Mouse (Mus musculus) kidney, adult 8-10 months (tissue): Measurements from ENCODE around the gene Zc3hav1.
A peak's percentile ranks its signal among the peaks of the same experiment; 100 is the strongest.

Experiments
- DNase-seq, 2 experiments: peaks; one replicate each; pipeline ENCODE4 v3.0.0; 2022

The Zc3hav1 gene

DNA sequence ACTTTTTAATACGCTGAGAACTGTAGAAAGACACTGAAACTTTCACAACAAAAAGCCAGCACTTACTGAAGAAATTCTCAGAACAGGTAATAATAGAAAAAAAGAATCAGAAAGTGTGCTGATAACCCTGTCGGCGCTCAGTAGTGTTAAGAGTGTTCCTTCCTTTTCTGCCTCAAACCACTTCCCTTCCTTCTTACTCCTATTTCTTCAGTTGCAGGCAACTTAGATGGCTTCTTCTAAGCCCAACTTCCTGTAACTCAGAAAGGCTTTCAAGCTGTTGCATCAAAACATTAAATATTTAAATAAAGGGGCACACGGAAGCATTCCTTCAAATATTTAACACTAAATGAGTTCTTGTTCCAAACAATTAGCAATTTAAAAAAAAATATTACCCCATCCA lies 2.5 kb downstream of the Zc3hav1 start:
- no peak for DNase-seq

DNA sequence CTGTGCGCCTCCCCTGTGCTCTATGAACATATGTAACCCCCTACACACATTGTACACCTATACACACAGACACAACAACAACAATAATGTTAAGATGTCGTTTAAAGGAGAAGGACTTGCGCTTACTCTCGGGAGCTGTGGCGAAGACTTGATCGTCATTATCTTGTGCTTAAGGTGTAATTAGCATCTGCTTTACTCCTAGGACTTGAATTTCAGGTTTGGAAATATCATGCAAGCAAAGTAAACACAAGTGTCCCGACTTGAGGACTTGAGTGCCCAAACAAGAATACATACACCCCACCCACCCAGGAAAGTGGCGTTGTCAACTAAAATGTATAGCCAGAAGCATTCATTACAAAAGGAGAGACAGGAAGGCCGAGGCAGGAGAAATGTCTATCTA lies 4.6 kb downstream of the Zc3hav1 start:
- DNase-seq = no peak

DNA sequence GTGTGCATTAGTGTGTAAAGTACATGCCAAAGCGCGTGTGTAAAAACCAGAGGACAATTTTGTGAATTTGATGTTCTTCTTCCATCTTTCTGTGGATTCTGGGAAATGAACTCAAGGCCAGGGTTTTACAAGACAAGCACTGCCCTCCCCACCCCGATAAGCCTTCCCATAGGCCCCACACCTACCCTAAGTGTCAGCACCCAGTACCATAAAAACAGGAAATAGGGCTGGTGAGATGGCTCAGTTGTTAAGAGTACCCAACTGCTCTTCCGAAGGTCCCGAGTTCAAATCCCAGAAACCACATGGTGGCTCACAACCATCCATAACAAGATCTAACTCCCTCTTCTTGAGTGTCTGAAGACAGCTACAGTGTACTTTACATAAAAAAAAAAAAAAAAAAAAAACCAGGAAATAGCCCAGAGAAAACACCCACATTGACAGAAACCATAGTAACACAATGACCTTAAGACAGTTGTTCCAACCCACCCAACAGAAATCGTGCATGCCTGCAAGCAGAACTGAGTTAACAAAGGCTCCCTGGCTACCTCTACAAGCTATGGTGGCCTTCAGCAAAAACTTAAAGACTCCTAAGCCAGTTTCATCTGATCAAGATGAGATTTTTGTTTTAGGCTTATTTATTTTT lies 5.5 kb downstream of the Zc3hav1 start:
- DNase-seq = no peak

DNA sequence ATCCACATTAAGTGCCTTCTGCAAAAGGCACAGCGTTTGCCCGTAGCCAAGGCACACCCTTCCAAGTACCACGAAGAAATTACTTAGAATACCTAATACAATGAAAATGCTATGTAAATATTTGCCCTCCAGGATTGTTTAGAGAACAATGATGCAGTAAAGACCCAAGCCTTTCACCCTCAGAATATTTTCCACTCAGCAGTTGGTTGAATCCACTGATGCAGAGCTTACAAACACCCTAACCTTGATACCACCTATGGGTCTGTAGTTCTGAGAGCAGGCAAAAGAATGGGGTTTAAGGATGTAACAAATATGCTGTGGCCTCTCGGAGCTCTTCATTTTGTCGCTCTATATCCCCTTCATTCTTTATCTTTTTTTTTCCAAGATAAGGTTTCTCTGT lies 6.5 kb downstream of the Zc3hav1 start:
- DNase-seq = no peak

DNA sequence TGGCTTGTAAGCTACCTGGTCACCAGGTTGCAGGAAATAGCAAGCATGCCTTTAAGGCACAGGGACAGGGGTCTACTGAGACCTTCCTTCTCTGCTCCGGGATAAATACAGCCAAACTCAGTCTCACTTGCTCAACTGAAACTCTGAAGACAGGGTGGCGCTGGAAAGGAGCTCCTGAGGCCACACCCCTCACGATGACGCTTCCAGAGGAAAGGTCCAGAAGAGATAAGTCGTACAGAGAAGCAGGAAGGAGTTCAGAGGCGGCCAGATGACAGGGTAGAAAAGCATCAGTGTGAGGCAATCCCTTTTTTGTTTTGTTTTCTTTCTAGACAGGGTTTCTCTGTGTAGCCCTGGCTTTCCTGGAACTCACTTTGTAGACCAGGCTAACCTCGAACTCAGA lies 8.6 kb downstream of the Zc3hav1 start:
- peak in 1 of 2 experiments; percentile 36 for DNase-seq

DNA sequence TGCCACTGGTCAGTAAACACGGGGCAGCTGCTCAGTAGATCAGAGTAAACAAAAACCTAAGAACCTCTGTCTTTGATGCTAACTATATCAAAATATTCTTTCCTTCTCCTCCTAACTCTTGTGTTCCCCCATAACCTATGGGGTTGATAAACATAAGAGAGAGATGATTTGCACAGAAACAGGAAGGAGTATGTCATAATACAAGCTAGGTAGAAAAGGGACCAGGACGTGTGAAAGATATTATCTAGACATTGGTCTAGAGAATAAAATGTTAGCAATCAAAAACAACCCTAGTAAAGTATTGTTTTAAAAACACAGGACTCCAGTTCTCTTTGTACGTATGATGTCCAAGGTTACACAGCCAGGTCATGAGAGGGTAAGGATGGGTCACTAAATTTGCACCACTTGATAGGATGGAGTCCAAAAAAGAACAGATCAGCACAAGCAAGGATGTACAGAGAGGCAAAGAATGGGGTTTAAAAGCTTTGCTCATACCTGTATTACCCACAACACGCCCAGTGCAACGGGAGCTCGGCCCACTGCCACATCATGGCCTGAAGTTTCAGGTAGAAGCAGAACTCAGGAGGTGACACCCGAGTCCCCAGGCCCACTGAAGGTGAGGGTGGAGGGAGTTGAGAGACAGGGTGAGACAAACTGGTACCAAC lies 10.3 kb downstream of the Zc3hav1 start:
- no peak for DNase-seq

DNA sequence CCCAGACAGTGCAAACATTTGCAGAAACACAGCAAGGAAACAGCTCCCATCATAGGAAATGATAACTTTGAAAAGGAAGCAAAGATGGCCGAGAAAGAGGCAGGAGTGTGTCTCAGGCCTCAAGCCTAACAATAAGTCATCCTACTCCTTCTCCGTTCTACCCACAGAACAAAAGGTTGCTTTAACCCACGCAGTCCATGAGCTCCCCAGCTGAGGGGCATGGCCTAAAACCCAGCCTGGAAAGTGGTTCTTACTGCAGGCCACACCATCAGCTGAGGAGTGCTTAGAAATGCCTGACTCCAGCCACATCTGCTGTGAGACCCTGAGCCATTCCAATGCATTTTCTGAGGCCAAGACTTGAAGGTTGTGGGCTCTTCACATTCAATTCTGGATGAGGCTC lies 10.8 kb downstream of the Zc3hav1 start:
- DNase-seq = no peak

DNA sequence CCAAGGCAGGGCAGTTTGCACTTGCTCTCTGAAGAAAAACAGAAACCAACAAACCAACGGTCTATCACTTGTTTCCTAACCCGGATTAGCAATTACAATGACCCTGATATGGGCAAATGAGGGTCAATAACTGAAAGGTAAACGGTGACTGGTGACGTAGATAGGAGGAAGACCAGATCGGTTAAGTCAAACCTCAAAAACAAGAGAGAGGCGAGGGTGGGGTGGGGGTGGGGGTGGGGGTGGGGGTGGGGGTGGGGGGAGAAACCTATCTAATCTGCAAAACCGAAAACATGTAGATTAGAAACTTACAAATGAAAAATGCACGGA lies 11.8 kb downstream of the Zc3hav1 start:
- DNase-seq = no peak

DNA sequence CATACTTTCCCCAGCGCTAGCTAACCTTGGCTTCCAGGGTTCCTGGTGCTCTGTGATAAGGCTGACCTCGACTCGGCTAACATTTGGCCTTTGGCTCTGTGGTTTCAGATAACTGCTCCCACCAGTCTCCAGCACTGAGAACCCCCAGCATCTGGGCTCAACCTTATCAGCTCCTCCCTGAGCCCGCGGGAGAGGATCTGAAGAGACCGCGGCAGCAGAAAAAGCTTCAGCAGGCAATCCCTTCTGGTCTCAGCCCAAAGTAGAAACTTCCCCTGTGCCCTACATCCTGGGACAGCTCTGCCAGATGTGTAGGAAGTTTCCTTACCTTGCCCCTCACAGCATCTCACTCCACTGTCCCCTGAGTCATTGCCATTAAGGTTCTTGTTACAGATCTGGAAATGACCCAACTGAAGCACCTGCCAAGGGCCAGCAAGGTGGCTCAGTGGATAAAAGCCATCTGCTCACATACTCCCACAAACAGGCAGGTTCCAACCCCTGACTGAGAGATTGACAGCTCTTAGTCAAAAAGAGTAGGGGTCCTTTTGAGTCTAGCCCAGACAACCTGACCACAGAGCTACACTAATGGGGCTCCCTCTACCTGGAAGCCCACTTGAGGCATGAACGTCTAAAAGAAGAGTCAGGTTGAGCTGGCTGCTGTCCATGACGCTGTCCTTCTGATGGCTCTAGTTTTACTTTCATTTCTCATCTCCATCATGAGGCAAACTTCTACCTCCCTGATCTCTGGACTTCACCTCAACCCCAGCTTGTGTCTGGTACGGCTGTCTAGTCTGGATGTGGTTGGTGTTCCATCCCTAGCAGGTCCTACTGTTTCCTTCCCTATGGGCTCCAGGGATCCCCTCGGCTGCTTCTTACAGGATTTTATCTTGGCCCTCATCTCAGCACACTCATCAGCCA lies 12.4 kb downstream of the Zc3hav1 start:
- no peak for DNase-seq

DNA sequence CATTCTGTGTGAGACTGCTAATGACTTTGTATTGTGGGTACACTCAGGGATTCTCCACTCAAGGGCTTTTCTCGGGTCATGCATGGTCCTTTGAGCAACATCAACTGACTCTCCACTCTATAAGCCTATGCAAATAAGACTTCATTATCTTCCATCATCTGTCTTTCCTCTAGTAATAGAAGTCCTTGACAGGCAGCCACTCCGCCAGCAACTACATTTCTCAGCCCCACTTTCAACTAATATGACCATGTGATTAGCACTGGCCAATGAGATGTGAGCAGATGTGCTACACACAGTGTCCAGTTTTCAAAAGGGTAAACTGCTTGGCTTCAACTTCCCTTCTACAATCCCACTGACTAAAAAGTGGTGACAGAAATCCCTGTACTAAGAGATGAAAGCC lies 15.3 kb downstream of the Zc3hav1 start:
- DNase-seq = no peak

DNA sequence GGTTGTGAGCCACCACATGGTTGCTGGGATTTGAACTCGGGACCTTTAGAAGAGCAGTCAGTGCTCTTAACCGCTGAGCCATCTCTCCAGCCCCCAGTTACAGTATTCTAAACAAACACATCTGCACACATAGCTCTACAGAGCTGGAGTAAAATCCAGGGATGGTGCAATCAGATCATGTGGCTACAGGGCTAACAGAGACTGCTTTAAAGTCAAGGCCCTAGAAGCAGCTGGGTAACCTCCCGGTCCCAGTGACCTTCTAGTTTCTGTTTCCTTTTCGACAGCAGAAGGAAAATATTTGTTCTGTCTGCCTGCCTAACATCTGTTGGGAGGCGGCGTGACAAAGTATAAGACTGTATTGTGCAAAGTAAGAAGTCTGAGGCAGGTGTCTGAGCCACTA lies 16.5 kb downstream of the Zc3hav1 start:
- DNase-seq = peak in 1 of 2 experiments; percentile 11

DNA sequence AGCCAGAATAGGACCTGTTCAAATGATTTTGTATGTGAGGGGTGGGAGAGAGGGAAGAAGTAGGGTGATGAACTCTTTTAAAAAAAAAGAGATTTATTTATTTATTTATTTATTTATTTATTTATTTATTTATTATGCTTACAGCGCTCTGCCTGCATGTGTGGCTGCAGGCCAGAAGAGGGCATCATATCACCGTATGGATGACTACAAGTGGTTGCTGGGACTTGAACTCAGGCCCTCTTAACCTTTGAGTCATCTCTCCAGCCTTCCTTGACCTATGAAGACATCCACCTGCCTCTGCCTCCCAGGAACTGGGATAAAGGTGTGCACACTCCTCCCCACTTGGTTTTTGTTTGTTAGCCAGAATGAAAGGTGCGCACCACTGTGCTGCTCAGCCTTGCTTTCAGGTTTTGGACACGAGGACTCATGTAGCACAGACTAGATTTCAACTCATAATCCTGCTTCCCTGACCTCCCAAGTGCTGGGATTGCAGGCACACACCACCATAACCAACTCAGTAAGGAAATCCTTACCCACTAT lies 17.2 kb downstream of the Zc3hav1 start:
- no peak for DNase-seq

DNA sequence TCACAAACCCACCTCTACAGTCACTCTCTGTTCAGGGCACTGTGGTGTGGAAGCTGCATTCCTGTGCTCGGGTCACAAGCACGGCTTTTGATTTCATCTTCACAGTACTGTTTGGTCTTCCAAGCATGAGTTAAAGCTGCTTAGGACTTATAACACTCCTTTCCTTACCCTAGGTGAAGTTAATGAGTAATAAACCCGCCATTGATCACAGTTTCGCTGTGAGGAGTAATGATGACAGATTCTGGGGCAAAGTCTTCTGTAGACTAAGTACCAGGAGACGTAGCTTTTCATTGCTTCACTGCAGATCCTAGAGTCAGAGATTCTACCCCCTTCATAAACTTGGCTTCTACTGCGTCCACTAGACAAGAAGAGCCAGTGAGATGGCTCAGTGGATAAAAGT lies 19.1 kb downstream of the Zc3hav1 start:
- DNase-seq = no peak

DNA sequence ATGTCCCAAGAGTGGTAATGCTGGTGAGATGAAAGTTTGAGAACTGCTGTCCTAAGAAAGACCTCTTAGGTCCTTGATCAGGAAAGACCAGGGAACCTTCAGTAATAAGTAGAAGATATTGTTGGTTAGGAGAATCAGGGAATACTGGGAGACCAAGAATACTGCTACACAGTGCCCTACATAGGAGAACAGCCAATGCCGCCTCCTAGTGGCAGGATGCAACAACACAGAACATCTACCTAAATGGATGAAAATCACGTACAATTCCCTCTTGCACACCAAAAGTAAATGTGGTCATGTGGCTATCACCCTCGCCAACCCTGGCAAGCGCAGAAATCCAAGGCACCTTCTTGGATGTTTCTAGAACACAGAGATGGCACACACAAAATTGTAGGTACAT lies 27.8 kb downstream of the Zc3hav1 start:
- DNase-seq = peak; percentile 6 to 33

DNA sequence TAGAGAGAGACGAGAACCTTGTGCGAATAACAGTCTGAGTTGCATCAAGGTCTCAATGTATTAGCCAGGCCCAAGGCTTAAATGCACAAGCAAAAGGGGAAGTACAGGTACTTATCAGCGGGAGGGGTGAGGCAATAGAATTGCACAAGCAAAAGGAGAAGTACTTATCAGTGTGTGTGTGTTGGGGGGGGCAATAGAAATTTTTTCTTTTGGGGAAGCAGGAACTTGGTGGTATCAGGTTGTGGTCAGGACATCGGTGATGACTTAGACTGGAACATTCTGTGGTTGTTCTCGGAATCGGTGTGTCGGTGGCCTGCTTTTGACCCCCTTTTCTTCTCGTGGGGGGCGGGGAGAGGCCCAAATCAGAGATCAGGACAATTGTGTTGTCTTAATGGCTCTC lies 33.8 kb downstream of the Zc3hav1 start:
- DNase-seq = no peak

DNA sequence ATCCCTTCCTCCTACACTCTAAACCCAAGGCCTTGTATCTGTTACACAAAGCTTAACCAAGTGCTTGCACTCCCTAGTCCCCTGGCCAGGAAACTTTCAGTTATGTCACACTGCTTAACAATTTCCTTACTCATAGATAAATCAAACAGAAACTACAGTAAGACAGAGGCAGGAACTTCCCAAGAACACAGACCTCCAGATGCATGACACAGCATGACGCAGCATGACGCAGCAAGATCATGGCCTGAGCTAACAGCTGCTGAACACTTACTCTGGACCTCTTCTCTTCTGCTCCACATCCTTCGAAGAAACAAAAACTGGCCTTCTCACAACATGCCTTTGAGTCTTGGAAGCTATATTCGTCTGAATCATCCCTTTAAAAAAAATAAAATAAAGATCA lies 38.4 kb downstream of the Zc3hav1 start:
- no peak for DNase-seq

DNA sequence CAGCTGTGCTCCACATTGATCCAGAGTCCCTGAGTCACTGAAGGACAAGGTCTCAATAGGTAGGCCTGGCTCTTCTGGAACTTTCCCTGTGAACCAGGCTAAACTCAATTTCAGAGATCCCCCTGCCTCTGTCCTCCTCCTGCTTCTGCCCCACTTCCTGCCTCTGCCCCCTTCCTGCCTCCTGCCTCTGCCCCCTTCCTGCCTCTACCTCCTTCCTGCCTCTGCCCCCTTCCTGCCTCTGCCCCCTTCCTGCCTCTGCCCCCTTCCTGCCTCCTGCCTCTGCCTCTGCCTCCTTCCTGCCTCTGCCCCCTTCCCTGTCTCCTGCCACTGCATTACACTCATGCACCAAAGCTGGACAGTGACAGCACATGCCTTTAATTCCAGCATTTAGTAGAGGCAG lies 44.7 kb downstream of the Zc3hav1 start:
- DNase-seq = no peak

DNA sequence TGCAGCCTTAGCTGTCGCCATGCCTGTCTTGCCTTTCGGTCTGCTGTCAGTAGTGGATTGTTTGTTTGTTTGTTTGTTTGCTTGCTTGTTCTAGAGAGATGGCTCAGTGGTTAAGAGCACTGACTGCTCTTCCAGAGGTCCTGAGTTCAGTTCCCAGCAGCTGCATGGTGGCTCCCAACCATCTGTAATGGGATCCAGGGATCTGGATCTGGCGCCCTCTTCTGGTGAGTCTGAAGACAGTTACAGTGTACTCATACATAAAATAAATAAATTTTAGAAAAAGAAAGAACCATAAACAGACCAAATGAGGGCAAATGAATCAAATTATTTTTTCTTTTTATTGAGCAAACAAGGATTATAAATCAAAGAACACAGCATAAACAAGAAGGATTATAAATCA lies 49.4 kb downstream of the Zc3hav1 start:
- no peak for DNase-seq

DNA sequence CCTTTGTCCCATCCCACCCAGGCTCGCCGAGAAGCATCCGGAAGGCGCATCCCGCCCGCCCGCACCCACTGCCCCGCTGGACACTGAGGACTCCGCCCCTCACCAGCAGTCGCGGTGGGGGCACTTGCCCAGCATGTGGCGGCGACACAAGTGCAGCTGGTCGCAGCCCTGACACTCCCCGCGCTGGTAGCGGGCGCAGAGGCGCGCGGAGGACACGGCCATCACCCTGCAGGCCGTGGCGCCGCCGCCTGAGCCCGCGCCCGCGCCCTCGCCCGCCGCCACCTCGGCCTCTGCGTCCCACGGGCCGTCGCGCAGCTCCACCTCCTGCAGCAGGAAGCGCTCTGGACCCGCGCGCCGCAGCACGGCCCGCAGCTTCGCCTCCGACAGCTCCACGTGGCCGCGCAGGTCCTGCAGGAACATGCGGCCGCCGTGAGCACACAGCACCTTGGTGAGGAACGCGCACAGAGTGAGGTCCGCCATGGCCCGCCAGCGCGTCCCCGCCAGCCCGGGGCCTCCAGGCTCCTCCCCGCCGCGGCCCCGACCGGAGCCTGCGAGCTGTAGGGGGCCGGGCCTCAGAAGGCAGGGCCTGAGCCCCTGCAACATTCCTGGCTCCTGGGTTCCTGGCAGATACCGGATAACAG lies 55.5 kb downstream of the Zc3hav1 start, which contains the start of gene Zc3hav1l:
Gene Zc3hav1l, minus strand, starts transcription at position 499 of the 641 bp plus-strand sequence.
- DNase-seq = peak; percentile 27 to 56

DNA sequence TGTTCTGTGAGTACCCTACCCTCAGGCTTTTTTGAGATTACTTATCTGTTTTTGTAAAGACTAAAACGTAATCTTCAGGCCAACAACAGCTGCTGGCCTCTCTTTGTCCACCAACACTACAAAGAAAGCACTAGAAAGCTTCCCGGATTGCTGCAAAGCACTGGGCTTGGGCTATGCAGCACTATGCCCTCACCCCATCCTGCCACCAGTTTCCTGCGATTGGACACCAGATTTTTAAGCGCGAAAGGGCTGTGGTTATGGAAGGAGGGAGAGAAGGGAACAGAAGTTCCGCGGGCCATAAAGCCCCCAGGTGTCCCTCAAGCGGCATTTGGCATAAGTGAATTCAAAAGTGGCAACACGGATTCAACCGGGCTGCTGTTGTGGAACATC lies 56.2 kb downstream of the Zc3hav1 start:
- DNase-seq = no peak

DNA sequence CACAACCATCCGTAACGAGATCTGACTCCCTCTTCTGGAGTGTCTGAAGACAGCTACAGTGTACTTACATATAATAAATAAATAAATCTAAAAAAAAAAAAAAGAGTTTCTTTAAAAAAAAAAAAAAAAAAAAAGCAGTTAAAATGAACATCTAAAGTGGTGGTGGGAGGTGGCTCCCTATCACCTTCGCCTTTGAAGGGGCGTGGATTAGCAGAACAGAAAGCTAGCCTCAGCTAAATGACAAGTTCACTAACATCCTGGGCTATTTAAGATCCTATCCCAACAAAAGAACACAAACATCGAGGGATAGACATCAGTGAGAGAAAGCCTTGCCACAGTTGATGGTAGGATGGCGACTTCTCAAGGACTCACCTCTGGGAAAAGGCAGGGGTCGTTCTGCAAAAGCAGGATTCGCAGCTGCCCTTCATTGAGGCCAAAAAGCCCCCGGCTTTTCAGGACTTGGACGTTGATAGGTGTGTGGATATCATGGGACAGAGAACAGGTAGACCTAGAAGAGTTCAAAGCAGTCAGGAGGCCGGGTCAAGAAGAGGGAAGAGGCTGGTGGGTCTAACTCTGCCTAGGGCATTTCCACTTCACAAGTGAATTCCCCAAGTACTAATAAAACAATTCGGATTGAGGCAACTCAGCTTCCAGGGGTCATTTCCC lies 56.7 kb downstream of the Zc3hav1 start:
- no peak for DNase-seq

DNA sequence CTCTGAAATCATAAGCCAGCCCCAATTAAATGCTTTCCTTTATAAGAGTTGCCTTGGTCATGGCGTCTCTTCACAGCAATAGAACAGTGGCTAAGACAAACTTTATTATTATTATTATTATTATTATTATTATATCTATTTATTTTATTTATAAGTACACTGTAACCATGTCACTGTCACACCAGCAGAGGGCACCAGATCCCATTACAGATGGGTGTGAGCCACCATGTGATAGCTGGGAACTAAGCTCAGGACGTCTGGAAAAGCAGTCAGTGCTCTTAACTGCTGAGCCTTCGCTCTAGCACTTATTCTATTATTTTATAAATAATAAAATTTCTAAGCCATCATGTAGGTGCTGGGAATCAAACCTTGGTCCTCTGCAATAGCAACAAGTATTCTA lies 60.7 kb downstream of the Zc3hav1 start:
- DNase-seq = no peak
